Mouse (Mus musculus) midbrain, embryonic 12.5 days (tissue): ENCODE measurements around the gene Nfu1. TPM values are rescaled to one million over a fixed set of nuclear protein-coding genes. Genes with fewer than 3 reads are reported as not detected.
A peak's percentile ranks its signal among the peaks of the same experiment; 100 is the strongest.

ENCODE experiments used
- ATAC-seq: fragments of 200-750 bp; cut with Nextera tagmentation; 2 replicates; pipeline ENCODE4 v1.8.0; 2017; ENCODE audit warnings: low read depth, moderate TSS enrichment, moderate library complexity; ENCODE audit not compliant: low FRiP score
- H3K27ac ChIP-seq: fragments of 300-500 bp; sonication (generic); replicated peaks from 2 replicates; pipeline ENCODE4 v1.5.1; 2016; ENCODE audit warnings: mild to moderate bottlenecking
- H3K27me3 ChIP-seq: fragments of 300-500 bp; sonication (generic); 2 replicates; pipeline ENCODE4 v1.6.1; 2016; ENCODE audit warnings: mild to moderate bottlenecking
- H3K36me3 ChIP-seq: fragments of 300-500 bp; sonication (generic); 2 replicates; pipeline ENCODE4 v1.6.1; 2016
- H3K4me1 ChIP-seq: fragments of 300-500 bp; sonication (generic); 2 replicates; pipeline ENCODE4 v1.6.1; 2016
- H3K4me2 ChIP-seq: fragments of 300-500 bp; sonication (generic); replicated peaks from 2 replicates; pipeline ENCODE4 v1.6.1; 2016; ENCODE audit warnings: mild to moderate bottlenecking, moderate library complexity
- H3K4me3 ChIP-seq: fragments of 300-500 bp; sonication (generic); 2 replicates; pipeline ENCODE4 v1.5.1; 2016; ENCODE audit warnings: mild to moderate bottlenecking
- H3K9ac ChIP-seq: fragments of 300-500 bp; sonication (generic); replicated peaks from 2 replicates; pipeline ENCODE4 v1.6.1; 2016; ENCODE audit warnings: mild to moderate bottlenecking, moderate library complexity
- H3K9me3 ChIP-seq: fragments of 300-500 bp; sonication (generic); 2 replicates; pipeline ENCODE4 v1.6.1; 2016; ENCODE audit warnings: mild to moderate bottlenecking
- WGBS: fragments of 180-500 bp; shearing (Covaris S2); methylation state at CpG from one replicate; pipeline ENCODE4 v1.1.7; 2016; 5-methylcytosine and 5-hydroxymethylcytosine counted together
- polyA plus RNA-seq: library from polyadenylated mRNA; unstranded; fragments of >200 nt; fragmentation: Nextera tagmentation; extraction: Ambion mirVana; gene quantifications from 2 replicates; pipeline ENCODE4 v1.2.1, GENCODE M21; 2016

Gene Nfu1
- polyA plus RNA-seq: 90.9 and 93.8 TPM in 2 replicates

DNA sequence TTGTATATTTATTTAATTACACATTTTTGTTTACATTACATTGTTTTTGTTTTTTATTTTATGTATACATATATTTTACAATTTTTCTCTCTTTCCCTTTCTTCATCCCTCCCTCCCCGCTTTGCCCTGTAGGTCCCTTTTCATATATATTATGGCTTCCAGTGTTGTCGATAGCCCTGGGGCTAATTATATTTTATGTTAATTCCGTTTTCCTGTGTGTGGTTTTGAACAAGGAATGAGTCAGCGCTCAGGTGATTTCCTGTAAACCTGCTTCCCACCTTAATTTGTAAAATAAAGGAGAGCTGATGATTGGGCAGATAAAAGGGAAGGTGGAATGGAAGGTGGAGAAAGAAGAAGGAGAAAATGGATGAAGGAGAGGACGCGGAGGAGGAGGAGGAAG is at the start of gene Nfu1:
Nfu1 (plus strand) TSS at position 350 of the 400 bp plus-strand sequence.
- H3K4me3 ChIP-seq: peak within 1 kb of the TSS; percentile 89
- H3K4me2 ChIP-seq: peak within 1 kb of the TSS; percentile 65
- H3K9me3 ChIP-seq: no peaks in the 10 kb centered on the region
- H3K27ac ChIP-seq: peak within 1 kb of the TSS; percentile 82
- WGBS: 74% methylated on average over 6 of the region's 6 CpGs
- peaks cover 6% of the 10 kb centered on the region; the same call in 1 of the 2 replicates for H3K36me3 ChIP-seq
- peak within 1 kb of the TSS; percentile 94 for H3K9ac ChIP-seq
- ATAC-seq: no peak
- H3K27me3 ChIP-seq: no peaks in the 10 kb centered on the region
- H3K4me1 ChIP-seq: peaks cover 8% of the 10 kb centered on the region

- no peaks in the 10 kb centered on the region for H3K27me3 ChIP-seq
- no peaks in the 10 kb centered on the region for H3K9me3 ChIP-seq
- 93% methylated on average over 7 of the region's 7 CpGs for WGBS
- no peak overlapping the region for H3K27ac ChIP-seq
- H3K36me3 ChIP-seq: peaks cover 81% of the 10 kb centered on the region
- ATAC-seq: no peak
- H3K4me3 ChIP-seq: no peak overlapping the region
- no peak overlapping the region for H3K9ac ChIP-seq
- H3K4me2 ChIP-seq: no peak overlapping the region
- no peaks in the 10 kb centered on the region for H3K4me1 ChIP-seq
Observed at GRCm38 (mm10) chr6:86963987-86964685, 44.9 kb upstream of the Nfu1 start.

- H3K36me3 ChIP-seq: peaks cover 86% of the 10 kb centered on the region
- no peaks in the 10 kb centered on the region for H3K4me1 ChIP-seq
- no peaks in the 10 kb centered on the region for H3K9me3 ChIP-seq
- no peak overlapping the region for H3K9ac ChIP-seq
- H3K27me3 ChIP-seq: no peaks in the 10 kb centered on the region
- H3K4me3 ChIP-seq: no peak overlapping the region
- H3K27ac ChIP-seq: no peak overlapping the region
- H3K4me2 ChIP-seq: no peak overlapping the region
- ATAC-seq: no peak
- WGBS: 86% methylated on average over 2 of the region's 2 CpGs
Observed at GRCm38 (mm10) chr6:86967166-86967565, 41.9 kb upstream of the Nfu1 start.

- 98% methylated on average over 4 of the region's 4 CpGs for WGBS
- Histone ChIP-seq H3K4me2 (no peak overlapping the region), H3K36me3 (peaks cover 55% of the 10 kb centered on the region)
Observed at GRCm38 (mm10) chr6:86973956-86974355, 35.1 kb upstream of the Nfu1 start.

GRCm38 (mm10) chr6:86978156-86978908 is 30.7 kb upstream of the Nfu1 start:
- H3K9ac ChIP-seq: no peak overlapping the region
- H3K27ac ChIP-seq: no peak overlapping the region
- 93% methylated on average over 8 of the region's 8 CpGs for WGBS
- ATAC-seq: no peak
- H3K9me3 ChIP-seq: no peaks in the 10 kb centered on the region
- no peak overlapping the region for H3K4me3 ChIP-seq
- no peaks in the 10 kb centered on the region for H3K27me3 ChIP-seq
- no peaks in the 10 kb centered on the region for H3K4me1 ChIP-seq
- H3K36me3 ChIP-seq: peaks cover 23% of the 10 kb centered on the region
- H3K4me2 ChIP-seq: no peak overlapping the region

More at GRCm38 (mm10) chr6:86973956-86974355, 35.1 kb upstream of the Nfu1 start:
- no peak for ATAC-seq
- Histone ChIP-seq H3K4me3 (no peak overlapping the region), H3K9ac (no peak overlapping the region), H3K4me1 (no peaks in the 10 kb centered on the region), H3K27me3 (no peaks in the 10 kb centered on the region), H3K9me3 (no peaks in the 10 kb centered on the region), H3K27ac (no peak overlapping the region)

DNA sequence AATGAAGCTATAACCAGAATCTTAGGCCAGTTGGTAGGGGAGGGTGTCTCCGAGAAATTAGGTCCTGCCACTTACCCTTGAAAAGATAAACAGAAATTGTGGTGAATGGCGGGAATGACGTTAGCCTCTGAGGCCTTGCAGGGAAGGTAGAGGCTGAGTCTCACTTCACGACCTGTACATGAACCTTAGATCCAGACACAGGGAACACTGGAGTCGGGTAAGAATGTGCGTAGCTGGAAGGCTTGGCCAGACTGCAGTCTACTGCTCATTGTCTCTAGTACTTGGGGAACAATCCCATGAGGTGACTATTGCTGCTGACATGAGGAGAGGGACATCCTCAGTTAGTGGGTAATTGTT is 30.1 kb upstream of the Nfu1 start:
- H3K27me3 ChIP-seq: no peaks in the 10 kb centered on the region
- H3K9me3 ChIP-seq: no peaks in the 10 kb centered on the region
- WGBS: 90% methylated on average over 6 of the region's 6 CpGs
- peaks cover 18% of the 10 kb centered on the region for H3K36me3 ChIP-seq
- no peak overlapping the region for H3K9ac ChIP-seq
- no peak overlapping the region for H3K4me3 ChIP-seq
- no peaks in the 10 kb centered on the region for H3K4me1 ChIP-seq
- no peak for ATAC-seq
- no peak overlapping the region for H3K27ac ChIP-seq
- H3K4me2 ChIP-seq: no peak overlapping the region

DNA sequence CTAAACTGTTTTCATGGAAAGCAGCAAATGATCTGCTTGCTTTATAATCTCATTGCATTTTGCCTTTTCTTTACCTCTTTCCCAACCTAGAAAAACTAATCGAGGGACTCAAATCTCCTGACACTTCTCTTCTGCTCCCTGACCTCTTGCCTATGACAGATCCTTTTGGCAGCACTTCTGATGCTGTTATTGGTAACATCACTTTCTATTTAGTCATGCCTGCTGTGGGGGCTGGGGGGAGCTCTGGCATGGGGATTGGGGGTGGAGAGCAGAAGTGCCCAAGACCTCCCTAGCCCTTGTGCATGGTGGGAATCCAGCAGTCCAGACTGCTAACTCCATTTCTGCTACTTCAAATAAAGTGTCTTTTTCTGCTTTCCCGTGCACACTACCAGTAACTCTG is 27.8 kb upstream of the Nfu1 start:
- Histone ChIP-seq H3K4me2 (no peak overlapping the region), H3K4me1 (no peaks in the 10 kb centered on the region), H3K4me3 (no peak overlapping the region), H3K27ac (no peak overlapping the region), H3K9ac (no peak overlapping the region), H3K9me3 (no peaks in the 10 kb centered on the region), H3K27me3 (no peaks in the 10 kb centered on the region), H3K36me3 (peaks cover 15% of the 10 kb centered on the region)
- 89% methylated on average over 2 of the region's 2 CpGs for WGBS
- no peak for ATAC-seq

DNA sequence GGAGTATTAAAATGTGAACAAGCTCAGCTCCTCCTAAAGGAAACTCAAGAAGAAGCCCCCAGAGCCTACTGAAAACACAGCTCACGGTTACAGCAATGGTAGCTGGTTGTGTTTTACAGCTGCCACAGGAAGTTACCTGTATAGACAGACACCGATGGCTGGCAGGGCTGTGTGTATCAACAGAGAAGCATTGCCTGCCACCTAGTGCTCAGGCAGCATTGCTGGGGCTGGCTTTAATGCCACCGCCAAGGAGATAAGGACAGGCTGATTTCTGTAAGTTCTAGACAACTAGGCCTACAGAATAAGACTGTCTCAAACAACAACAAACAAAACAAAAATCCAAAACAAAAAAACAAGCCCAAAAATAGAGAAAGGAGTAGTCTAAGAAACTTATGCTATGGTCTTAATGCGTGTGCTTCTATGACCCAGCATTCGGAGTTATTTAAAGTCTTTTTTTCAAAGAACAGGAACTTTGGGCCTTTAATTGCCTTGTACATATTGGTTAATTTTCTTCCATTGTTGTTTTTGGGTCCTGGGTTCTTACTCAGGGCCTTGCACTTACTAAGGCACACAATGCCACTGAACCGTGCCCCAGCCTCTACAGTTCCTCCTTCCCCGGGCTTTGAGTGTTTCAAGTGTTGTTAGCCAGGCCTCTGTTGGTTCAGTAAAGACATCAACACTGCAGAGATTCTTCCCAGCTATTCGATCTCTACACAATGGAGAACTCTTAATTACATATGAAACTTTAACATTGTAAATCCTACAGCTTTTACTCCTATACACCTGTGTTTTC is 23.5 kb upstream of the Nfu1 start:
- H3K9me3 ChIP-seq: no peaks in the 10 kb centered on the region
- no peak for ATAC-seq
- H3K4me1 ChIP-seq: no peaks in the 10 kb centered on the region
- no peak overlapping the region for H3K27ac ChIP-seq
- no peak overlapping the region for H3K4me3 ChIP-seq
- H3K27me3 ChIP-seq: no peaks in the 10 kb centered on the region
- no peak overlapping the region for H3K9ac ChIP-seq
- peaks cover 7% of the 10 kb centered on the region; the same call in 1 of the 2 replicates for H3K36me3 ChIP-seq
- WGBS: 86% methylated on average over 8 of the region's 8 CpGs
- H3K4me2 ChIP-seq: no peak overlapping the region

DNA sequence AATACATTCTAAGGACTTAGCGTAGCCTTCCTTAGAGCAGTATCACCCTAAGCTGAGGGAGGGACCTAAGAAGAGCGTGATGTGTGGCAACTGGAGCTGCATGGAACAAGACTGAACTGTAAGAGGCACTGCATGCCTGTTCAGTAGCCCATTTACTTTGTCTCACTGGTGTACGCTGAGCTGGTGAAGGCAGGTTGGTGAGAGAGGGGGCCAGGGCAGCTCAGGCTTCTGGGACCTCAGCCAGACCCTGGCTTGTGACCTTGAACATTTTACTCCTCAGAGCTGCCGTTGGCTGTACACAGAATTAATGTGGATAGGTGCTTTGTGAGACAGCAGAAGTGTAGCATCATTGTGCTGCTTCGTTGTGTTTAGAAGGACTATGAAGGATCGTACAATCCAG is 19.5 kb upstream of the Nfu1 start:
- H3K27ac ChIP-seq: no peak overlapping the region
- H3K27me3 ChIP-seq: no peaks in the 10 kb centered on the region
- 93% methylated on average over 6 of the region's 6 CpGs for WGBS
- H3K9me3 ChIP-seq: no peaks in the 10 kb centered on the region
- H3K4me2 ChIP-seq: no peak overlapping the region
- no peak overlapping the region for H3K4me3 ChIP-seq
- no peak overlapping the region for H3K9ac ChIP-seq
- H3K4me1 ChIP-seq: no peaks in the 10 kb centered on the region
- no peak for ATAC-seq
- H3K36me3 ChIP-seq: 0 out of 2 replicates have a peak, but pooled peaks cover 14% of the 10 kb centered on the region

DNA sequence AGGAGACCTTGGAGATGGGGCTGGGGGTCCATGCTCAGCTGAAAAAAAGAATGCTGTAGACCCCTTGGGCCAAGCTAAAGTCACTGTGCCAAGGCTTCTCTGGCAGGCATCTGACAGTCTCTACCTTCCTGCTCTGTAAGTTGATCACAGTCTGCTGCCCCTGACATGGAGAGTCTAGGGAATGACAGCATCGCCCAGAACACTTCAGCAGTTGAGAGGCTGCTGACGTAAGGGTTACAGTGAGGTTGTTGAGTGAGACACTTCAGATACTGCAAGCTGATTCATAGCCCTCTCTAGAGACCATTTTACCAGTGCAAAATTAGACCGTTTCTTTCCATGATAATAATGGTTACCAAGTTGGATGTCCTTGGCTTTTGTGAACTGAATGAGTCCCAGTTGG is 18.0 kb upstream of the Nfu1 start:
- Histone ChIP-seq H3K27ac (no peak overlapping the region), H3K9ac (no peak overlapping the region), H3K36me3 (peaks cover 17% of the 10 kb centered on the region; the same call in 1 of the 2 replicates), H3K4me1 (no peaks in the 10 kb centered on the region), H3K9me3 (no peaks in the 10 kb centered on the region), H3K4me3 (no peak overlapping the region), H3K4me2 (no peak overlapping the region), H3K27me3 (no peaks in the 10 kb centered on the region)
- no peak for ATAC-seq
- WGBS: 88% methylated on average over 3 of the region's 3 CpGs

- peaks cover 30% of the 10 kb centered on the region for H3K36me3 ChIP-seq
- no peak overlapping the region for H3K9ac ChIP-seq
- H3K27me3 ChIP-seq: no peaks in the 10 kb centered on the region
- 92% methylated on average over 8 of the region's 8 CpGs for WGBS
- no peaks in the 10 kb centered on the region for H3K9me3 ChIP-seq
- no peak overlapping the region for H3K27ac ChIP-seq
- H3K4me3 ChIP-seq: no peak overlapping the region
- H3K4me1 ChIP-seq: no peaks in the 10 kb centered on the region
- no peak for ATAC-seq
- no peak overlapping the region for H3K4me2 ChIP-seq
Observed at GRCm38 (mm10) chr6:86992349-86992748, 16.7 kb upstream of the Nfu1 start.

DNA sequence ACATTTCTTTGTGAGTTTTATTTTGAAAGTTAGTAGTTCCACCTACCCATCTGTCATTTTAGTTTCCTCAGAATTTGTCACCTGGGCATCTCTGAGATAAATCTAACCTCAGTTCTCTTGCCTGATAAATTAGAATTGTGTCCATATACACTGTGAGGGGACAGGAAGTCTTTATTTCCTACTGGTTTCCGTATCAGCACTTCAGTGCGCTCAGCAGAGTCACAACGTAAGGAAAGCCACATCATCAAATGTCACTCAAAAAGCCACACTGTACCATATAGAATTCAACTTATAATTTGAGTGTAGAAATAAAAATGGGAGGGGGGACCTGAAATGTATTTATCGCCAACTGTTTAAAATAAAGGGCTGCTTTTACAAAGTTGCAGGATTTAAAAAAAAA is 14.8 kb upstream of the Nfu1 start:
- Histone ChIP-seq H3K4me3 (no peak overlapping the region), H3K9ac (no peak overlapping the region), H3K36me3 (peaks cover 36% of the 10 kb centered on the region), H3K4me2 (no peak overlapping the region), H3K9me3 (no peaks in the 10 kb centered on the region), H3K4me1 (no peaks in the 10 kb centered on the region), H3K27ac (no peak overlapping the region), H3K27me3 (no peaks in the 10 kb centered on the region)
- no peak for ATAC-seq
- 92% methylated on average over 4 of the region's 4 CpGs for WGBS
